Mouse (Mus musculus) adipocyte (in vitro differentiated cells): ENCODE measurements around the gene Klf3.
A peak's percentile ranks its signal among the peaks of the same experiment; 100 is the strongest.

ENCODE experiments used
- DNase-seq: peaks from one replicate; pipeline ENCODE4 v3.0.0-alpha.2; 2016; ENCODE audit warnings: low spot score

Klf3 gene

DNA sequence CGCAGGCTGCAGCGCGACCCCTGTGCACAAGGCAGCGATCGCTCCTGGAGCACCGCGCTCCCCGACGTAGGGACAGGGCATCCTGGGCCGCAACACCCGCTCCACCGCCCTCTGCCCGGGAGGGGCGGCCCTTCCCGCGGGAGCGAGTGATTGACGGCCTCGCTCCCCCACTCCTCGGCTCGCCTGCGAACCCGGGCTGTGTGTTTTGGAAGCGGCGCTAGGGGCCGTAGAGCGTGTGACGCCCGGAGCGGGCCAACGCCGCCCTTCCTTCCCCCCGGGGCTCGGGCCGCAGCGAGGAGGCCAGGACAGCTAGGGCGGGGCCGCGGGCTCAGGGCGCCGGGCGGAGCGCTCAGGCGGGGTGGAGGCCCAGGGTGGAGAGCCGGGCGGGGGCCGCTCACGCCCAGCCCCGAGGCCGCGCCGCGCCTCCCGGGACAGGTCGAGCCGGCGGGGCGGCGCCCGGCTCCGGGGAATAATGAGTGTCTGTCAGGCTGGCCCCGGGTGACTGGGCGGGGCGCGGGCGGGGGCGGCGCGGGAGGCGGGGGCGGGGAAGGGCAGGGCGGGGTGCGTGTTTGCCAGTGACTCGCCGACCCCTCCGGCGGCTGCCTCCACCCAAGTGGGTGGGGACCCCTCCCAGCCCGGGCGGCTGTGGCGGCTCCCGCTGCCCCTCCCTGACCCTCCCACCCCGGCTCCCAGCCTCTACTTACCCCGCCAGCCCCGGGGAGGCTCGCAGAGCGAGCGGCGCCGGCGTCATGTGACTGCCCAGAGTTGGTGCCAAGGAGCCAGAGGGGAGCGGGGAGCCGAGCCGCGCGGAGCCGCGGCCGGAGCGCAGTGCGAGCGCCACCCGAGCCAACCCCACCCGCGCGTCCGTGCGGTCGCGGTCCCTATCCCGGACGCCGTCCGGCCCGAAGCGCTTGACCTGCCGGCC, at the start of gene Klf3:
TSS of gene Klf3 (plus strand) at position 594 of the 925 bp plus-strand sequence.
- peak; percentile 44 for DNase-seq

DNA sequence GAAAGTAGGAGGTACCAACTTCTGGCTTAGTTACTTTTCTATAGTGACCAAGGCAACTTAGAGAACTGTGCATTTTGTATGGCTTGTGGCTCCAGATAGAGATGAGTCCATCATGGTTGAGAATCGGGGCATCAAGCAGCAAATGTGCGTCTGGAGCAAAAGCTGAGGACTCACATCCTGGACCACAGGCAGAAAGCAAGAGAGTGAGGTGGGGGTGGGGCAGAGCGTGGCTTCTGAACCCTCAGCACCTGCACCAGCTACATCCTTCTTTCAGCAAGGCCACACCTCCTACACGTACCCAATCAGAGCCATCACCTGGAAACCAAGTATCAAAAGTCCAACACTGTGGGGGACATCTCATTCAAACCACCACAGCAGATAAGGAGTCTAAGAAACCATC, 40.9 kb upstream of the Klf3 start:
- no peak for DNase-seq

DNA sequence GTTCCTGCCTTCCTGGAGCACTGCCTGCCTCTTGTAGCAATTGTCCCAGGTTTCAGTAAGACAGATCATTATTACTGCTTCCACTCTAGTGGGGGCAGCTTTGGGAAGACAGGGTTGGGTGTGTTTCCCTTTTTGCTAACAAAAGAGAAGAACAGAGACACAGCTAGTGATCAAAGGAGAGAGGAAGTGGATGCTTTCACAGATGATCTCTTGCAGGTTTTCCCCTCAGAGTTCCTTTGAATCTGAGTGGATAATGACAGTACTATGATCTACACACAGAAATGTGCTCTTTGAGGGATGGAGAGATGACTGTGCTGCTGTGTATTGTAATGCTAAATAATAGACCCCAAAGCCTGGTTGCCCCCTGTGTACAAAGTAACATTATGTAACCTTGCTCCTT, 38.7 kb upstream of the Klf3 start:
- DNase-seq: no peak

DNA sequence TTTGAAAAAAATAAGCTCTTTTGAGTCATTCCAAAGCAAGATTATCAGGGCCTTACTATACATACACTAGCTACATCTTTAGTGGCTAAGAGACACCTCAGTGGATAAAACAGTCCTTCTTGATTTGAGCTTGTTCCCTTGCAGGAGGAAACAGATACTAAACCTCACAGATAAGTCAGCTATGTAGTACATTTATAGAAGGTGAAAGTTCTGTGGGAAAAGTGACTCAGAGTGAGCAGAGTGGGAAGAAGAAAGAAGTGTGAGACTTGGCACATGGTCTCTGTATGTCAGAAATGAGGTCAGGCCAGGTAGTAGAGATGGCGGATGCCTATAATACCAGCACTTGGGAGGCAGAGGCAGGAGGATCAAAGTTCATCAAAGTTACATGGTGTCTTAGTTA, 37.4 kb upstream of the Klf3 start:
- no peak for DNase-seq

DNA sequence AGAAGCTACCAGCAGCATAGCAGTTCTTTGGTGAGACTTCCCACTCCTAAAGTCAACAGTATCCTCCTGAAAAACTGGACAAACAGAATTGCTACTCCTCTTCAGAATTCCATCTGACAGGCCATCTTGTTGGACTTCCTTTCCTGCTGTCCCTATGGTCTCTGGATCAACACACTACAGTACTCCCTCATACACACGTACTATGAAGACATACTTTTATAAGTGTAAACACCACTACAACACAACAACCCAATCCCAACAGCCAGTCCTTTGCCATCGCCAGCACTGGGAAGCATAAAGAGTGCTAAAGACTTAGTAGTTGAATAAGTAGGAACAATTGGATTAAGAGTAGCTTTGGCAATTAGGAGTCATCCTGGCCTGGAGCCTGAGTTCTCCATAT, 36.6 kb upstream of the Klf3 start:
- DNase-seq: no peak

DNA sequence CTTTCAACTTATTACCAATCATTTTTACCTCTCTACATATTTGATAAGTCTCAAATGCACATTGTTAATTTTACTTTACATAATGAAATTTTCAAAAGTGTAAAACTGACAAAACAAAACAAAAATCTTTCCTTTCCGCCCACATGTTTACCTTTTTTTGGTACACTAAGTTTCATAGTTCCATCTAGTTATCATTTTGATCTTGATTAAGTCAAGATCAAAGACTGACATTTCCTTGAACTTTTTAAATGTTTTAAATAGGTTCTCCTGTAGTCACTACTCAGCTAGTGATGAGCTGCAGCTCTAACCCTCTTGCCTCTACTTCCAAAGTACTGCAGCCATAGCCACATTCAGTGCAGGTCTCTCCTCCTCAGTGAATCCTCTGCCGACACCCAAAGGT, 31.6 kb upstream of the Klf3 start:
- no peak for DNase-seq

DNA sequence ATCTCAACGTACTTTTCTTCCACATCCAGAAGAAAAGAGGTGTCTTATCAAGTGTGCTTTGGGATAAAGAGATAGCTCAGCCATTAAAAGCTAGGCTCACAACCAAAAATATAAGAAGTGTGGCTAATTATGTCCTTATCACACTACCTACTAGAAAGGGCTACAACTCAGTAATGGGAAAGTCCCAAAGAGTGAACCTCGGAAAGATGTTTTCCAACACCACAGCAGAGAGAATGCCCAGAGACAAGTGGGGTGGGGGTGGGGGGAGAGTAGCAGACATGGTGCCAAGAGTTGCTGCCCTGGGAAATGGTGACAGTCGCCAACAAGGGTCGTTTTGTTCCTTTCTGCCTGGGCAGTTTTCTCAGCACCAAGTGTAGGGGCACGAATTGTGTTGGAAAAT, 25.0 kb upstream of the Klf3 start:
- DNase-seq: no peak

DNA sequence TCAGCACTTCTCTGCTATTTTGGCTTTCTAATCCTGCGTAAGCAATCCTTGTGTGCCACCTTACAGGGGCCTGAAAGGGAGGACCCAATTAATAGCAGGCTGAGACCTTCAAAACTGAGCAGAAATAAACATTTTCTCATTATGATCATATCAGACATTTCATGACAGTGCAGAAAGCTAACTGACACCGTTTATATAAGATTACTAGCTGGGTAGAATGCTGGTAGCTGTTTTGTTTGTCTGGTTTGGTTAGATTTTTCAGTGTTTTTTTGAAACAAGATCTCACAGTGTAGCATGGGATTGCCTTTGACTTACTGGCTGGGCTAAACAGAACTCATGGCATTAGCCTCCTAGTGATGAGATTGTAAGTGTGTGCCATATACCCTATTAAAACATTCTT, 23.9 kb upstream of the Klf3 start:
- DNase-seq: no peak

DNA sequence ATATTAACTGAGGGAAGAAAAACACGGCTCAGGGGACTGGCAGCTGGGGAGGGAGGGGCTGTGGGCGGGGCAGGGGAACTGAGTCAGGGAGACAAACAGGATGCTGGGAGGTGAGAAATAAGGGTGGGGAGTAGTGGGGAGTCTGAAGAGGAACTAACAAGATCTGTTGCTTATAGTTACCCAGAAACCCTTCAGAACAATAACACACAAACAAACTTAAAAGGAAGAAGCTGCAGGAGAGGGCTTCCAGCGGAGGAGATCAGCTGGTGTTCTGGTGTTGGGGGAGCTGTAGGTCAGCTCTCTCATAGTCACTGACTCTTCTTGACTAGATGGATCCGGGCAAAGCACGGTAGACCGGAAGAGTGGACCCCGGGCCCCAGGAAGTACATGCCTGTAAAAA, 22.4 kb upstream of the Klf3 start:
- DNase-seq: no peak

DNA sequence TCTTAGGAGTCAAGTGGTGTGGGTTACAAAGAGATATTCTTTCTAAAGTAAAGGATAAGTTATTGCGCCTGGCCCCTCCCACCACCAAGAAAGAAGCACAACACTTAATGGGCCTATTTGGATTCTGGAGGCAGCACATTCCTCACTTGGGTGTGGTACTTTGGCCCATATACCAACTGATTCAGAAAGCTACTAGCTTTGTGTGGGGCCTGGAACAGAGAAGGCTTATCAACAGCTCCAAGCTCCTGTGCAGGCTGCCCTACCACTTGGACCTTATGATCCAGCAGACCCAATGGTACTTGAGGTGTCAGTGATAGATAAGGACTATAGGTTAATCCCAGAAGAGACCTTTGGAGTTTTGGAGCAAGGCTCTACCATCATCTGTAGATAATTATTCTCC, 15.0 kb upstream of the Klf3 start:
- no peak for DNase-seq

DNA sequence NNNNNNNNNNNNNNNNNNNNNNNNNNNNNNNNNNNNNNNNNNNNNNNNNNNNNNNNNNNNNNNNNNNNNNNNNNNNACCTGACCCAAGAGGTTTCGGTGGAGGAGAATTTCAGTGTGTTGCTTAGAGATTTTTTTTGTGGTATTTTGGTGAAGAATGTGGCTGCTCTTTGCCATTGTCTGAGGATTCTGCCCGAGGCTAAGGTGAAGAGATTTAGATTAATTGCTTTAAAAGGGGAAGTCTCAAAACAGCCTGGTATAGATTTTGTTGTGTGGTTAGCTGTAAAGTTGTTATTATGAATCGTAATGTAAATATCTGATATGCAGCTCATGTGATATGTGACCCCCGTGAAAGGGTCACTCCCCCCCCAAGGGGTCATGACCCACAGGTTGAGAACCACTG, 5.0 kb upstream of the Klf3 start:
- DNase-seq: no peak

DNA sequence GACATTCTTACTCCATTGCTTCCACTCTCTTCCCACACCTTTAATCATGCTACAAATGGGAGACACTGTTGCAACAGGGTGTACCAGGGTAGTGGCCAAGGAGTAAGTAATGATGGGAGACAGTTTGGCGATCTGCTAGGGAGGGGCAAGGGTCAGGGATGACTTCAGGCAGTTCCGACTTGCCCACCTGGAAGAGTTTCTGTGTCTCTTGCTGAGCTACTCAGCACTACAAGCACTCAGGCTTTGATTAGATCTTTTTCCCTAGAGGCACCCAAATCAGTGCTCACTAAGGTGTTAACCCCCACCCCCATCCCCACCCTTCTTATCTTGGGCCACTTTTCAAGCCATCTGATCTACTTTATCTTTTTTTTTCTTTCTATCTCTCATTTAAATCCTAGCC, 1.6 kb upstream of the Klf3 start:
- DNase-seq: no peak

DNA sequence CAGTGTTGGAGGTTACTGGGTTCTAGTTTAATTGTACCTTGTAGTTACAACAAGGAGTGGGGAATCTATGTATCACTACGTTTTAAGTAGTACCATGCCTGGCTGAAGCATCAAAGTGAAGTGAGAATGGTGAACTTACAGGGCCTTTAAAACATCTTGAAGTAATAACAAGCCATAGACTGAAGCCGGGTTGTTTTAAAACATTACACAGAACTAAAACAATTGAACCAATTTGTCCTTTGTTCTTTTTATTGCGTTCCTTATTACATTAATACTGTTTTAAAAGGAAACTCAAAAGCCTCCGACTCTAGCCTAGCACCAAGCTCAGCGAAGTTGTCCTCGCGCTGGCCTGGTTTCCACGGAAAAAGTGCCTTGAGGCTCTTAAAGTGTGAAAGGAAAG, 1.0 kb upstream of the Klf3 start:
- no peak for DNase-seq

DNA sequence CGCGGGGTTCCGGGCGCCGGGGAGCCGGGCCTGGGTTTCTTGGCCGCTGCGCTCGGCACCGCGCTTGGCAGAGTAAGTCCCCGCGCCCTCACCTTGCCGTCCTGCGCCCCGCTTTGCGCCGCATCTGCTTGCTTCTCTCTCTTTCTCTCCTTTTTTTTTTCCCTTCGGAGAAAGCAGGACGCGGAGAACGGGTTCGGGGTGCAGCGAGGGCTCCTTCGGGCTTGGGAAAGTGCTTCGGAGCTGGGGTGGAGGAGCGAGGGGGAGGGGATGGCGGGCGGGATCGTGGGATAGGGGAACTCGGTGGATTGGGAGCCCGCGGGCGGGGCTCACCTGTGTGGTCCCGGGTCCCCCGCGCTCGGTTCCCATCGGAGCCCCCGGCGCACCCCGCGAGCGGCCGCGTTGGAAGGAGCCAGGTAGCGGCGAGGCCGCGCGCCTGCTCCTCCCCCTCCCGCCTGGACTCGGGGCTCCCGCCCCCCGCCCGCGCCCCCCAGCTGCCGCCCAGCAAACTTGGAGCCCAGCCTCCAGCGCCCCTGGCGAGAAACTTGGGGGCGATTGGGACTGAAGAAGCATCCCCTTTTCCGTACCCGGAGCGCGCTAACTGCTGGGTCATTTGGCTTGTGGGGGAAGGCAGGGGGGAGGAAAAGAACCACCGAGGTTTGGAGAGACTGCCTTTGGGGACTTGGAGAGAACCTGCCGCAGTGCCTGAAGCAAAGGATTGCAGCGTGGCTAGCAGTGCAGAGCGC, 703 bp downstream of the Klf3 start:
- peak; percentile 60 for DNase-seq

DNA sequence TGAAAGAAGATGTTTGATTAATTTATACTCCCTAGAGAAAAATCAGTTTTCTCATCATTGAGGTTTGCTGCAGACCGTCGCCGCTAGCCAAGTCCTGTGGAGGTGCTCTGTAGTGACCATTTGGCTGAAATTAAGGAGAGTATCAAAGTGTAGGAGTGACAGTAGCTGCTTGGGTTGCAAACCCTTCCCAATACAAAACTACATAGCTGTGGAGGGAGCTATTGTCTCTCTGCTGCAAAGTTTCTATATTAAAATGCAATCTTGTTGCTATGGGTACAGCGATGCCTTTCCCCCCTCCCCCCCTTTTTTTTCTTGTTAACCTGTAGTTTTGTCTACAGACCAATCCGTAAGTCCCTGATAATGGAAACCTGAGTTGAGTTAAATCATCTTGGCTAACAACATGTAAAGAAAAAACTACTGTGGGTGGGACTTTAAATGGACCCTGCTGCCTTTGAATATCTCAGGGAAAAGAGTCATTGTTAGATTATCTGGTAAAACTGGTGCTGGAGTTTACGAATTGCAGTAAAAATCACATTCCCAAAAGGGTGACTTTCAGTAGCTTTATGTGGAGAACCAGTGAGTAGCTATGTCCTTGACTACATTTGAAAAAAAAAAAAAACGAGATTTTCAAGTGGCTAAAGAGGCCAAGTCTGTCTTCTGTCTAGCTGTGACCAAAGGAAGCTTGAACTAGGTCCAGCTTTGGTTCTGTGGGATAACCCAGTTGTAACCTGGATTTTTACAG, 2.1 kb downstream of the Klf3 start:
- peak; percentile 57 for DNase-seq

DNA sequence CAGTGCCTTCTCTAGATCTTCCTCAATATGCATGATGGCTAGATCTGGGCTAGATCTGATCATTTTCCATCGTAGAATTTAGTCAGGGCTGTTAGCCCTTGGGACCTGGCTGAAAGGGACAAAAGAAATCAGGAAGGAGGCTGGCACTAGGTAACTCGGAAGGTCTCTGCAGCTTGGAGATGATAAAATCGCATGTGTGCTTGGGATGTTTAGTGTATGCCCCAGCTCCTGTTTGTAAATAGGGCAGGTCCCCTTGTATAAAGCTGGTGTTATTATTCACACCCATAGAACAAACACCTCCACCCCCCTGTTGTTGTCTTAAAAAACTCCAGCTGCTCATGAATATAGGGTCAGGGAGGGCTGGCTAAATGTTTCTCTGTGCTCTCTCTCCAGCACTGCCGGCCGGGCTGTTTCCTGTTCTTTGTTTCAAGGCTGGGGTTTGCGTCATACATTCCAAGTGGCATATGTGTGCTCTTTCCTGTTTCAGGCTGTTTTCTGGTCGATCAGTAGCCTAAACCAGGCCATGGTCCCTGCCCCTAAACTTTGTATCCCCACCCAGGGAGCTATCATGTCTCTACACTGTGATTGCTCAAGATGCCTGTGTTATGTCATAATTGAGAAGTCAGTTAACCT, 2.8 kb downstream of the Klf3 start:
- DNase-seq: peak; percentile 89

DNA sequence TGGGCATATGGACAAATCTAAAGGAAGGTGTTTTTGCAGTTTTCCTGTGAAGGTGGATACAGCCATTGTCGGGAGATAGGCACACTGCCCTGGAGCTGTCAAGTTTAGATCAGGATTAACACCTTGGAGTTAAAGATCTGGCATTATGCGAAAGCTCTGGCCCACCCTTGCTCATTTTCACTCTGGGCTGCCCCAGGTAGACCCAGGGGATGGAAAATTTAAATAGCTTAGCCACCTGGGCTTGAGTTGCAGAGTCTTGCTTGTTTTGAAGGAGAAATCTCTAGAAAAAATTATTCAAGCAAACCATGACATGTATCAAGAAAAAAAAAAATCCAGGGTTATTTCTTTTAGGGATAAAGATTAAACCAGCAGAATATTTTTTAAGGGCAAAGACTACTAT, 3.4 kb downstream of the Klf3 start:
- DNase-seq: no peak

DNA sequence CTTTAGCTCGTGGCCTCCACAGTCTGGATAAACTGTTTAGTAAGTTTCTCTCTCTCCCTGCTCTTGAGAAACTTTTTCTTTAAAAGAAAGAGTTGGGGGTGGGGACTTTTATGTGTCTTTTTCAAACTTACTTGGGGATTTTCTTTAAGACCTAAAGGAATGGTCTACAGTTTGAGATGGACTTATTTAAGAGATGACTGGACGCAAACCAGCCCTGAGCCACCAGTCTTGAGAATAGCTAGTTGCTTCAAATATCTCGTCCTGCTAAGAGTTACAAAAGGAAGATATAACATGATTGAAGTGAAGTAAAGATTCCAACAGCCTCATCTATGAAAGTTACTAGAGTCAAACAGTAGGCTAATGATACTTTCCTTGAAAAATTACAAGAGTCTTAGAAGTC, 4.0 kb downstream of the Klf3 start:
- DNase-seq: no peak

DNA sequence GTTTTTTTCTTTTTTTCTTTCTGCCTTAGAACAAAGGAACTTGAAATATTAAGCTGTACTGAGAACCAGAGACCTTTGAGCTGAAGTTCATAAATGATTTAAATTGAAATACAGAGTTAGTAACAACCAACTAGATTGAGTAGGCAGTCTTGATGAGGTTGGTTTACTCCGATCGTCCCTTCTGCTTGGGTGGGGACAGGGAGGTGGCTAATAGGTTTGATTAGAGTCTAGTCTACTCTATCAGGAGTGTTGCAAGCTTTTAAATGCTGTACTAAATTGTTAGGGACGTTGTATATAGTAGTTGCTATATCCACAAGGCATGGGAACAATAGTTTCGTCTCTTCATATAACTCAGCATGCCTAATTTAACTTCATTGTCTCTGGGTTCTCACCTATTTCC, 4.4 kb downstream of the Klf3 start:
- DNase-seq: no peak

DNA sequence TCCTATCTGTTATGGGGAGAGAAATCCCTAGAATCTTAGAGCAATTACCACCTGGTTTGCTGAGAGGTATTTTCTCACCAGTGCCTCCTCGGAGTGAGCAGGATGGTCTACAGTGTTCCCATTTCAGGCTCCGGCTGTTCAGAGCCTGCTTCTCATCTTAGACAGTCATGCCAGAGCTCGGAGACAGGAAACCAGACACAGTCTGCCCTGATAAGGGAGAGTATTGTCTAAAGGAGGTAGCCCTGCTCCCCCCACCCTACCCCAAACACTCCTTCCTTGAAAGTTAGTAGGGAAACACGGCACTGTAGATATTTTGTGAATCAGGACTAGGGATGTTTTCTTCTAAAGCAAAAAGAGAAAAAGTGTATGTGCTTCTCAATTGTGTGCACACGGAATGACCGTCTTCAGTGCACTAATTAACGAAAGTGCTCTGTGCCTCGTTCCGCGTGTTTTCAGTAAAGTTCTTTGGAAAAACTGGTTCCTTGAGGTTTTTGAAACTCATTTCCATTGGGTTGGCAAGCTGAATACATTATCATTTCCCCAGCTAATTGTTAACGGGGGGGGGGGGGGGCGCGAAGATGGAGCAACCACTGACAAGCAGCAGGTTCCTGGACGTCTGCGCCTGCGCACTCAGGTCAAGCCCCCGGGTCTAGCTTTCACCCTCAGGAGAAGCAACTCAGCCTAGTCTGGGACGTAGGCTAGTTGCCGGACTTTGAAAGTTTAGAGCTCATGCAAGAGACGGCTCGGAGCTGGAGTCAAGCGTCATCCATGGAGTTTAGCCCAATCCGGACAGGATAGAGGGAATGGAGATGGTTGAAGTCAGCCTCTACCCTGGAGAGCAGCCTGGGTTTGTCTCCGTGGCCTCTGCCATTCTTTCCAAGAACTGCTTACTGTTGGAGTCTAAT, 5.2 kb downstream of the Klf3 start:
- no peak for DNase-seq

DNA sequence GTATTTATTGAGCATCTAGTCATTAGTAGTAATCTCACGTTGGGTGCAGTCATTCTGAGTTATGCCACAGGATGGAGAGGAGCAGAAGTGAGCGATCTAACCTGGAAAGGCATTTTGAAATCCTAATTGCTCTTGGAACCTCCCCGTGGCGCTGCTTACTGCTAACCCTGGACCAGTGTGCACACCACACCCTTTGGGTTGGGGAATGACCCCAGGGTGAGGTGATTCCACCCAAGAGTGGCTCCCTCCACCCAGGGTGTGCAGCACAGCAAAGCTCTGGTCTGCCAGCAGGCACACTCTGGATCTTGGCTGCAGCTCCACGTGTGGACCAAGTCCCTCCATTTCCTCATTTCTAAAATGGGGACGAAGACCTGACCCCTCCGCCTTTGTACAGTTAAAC, 6.1 kb downstream of the Klf3 start:
- no peak for DNase-seq
